Mouse (Mus musculus): Measurements from ENCODE around the gene Gm6034.
A peak's percentile ranks its signal among the peaks of the same experiment; 100 is the strongest.
"Not testable (repeated sequence)": the region's sequence is repeated elsewhere in the genome, so short reads cannot be mapped to it uniquely, and the experiment has no call there.

Gene Gm6034

DNA sequence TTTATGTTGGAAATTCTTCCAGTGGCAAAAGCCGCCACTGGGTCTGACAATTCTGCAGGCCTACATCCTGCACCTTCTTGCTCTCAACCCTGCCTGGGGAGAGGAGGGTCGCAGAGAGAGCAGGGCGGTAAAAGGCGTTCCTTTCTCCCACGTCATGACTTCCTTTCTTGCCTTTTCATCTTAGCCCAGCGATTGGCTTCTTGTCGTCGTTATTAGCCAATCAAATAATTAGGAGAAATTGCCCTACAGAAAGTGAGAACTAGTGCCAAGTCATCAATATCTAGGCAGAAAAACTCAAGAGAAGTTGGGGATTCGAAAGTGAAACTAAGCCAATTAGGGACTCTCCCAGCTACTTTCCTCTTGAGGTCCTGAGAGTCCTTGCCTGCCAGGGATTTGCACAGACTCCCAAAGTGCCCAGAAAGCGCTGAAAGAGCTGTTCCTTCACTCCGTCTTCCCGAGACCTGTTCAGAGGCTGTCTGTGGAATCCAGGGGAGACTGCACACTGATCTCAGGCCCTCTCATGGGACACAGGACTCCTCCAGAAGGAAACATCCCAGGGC is at the start of gene Gm6034, which contains the start of gene H2-T22:
Gm6034 (plus strand) TSS at position 352 of the 560 bp plus-strand sequence.
H2-T22 (minus strand) TSS at position 138 of the 560 bp plus-strand sequence.
- peak in 1 of 2 experiments; percentile 43 for DNase-seq (ENCODE audit: low spot score in 2 of 2)

DNA sequence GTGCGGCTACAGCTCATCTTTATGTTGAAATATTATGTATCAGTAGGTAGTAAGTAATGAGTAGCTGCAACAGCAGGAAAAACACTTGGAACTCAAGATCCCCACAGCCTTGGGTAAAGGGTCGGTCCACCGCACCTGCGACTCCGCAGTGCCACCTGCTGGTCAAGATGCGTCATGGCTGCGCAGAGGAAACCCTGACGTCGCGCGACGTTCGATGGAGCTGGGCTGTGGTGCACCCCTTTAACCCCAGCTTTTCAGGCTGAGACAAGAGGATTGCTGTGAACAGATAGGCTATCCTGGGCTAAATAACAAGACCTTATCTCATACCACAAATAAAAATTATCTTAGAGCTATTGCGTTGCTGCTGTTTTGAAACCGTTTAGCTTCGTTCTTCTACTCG is 49.1 kb upstream of the Gm6034 start:
- DNase-seq (ENCODE audit: low spot score in 2 of 2) = peak; percentile 66 to 76

DNA sequence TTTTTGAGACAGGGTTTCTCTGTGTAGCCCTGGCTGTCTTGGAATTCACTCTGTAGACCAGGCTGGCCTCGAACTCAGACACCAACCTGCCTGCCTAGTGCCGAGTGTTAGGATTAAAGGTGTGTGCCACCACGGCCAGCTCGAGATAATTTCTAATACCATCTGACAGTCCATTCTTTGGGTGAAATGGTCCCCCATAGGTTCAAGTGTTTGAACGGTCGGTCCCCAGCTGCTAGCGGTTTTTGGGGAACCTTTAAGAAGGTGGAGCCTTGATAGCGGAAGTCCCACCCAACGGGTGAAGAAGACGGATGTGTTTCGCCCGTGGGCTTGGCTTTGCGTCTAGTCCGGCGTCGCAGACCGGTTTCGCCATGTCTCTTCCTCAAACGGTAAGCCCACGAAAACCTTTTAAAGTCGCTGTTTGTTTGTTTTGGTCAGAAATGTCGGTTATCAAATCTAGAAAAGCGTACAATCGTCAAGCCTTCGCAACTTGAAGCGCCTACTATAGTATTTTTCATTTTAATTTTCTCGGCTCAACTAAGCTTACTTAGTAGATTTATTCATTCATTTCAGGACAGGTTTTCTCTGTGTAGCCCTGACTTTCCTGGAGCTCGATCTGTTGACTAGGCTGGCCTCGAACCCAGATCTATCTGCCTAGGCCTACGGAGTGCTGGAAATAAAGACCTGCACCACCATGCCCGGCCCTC is 48.4 kb upstream of the Gm6034 start:
- DNase-seq (ENCODE audit: low spot score in 2 of 2) = peak in 1 of 2 experiments; percentile 59

DNA sequence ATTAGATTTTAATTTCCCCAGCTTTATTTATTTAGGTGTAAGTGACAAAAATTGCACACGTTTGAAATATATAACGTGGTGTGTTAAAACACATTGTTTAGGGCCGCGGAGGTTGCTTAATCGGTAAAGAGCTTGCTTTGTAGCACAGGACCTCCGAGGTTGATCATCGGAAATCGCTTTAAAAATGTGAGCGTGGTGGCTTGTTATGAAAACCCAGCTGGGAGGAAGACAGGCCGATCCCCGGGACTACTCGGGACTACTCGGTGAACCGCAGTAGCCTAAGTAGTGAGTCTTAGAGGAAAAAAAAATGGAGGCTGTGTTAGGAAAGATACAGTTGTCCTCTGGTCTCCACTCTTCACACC is 47.9 kb upstream of the Gm6034 start:
- DNase-seq (ENCODE audit: low spot score in 2 of 2) = no peak

DNA sequence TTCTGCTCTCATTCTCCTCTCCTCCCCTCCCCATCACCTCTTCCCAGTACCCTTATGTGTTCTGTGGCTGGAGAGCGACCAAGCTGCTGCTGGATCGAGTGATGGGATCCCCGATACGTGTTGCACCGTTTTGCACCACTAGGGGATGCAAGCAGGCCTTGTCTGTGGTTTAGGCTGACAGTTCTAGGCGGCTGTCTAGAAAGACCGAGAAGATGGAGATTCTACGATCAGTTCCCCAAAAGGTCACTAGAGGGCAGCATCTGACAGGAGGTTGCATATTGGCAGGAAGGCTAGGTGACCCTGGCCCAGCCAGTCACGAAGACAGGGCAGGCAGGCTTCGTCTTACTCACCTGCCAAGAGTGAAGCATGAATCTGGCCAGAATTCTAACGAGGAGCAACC is 45.8 kb upstream of the Gm6034 start:
- peak; percentile 91 to 98 for DNase-seq (ENCODE audit: low spot score in 2 of 2)

DNA sequence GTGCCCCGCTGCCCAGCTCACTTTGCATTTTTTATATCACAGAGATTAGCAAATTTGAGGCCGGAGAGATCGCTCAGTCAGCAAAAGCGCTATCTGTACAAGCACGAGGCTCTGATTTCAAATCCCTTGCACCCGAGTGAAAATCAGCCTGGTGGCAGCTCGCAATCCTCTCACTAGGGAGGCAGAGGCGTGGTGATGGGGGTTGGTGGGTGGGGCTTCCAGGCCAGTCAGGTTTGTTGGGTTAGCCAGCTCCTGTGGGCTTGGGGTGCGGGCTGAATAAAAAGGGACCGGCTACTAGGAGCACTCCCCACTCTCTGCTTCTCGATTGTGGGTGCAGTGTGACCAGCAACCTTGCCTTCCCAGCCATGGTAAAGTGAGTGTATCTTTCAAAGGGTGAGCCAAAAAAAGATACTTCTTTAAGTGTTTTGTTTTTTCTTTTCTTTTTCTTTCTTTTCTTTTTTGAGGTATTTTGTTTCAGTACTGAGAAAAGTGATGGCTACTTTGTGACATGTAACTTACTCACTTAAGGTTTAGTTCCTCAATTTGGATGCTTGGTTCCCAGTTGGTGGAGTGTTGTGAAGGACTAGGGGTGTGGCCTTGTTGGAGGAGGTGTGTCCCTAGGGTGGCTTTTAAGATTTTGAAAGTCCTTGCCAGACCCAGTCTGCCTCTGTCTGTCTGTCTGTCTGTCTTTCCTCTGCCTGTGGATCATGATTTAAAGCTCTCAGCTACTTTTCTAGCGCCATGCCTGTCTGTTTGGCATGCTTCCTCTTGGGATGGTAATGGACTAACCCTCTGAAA is 44.8 kb upstream of the Gm6034 start:
- DNase-seq (ENCODE audit: low spot score in 2 of 2) = no peak

DNA sequence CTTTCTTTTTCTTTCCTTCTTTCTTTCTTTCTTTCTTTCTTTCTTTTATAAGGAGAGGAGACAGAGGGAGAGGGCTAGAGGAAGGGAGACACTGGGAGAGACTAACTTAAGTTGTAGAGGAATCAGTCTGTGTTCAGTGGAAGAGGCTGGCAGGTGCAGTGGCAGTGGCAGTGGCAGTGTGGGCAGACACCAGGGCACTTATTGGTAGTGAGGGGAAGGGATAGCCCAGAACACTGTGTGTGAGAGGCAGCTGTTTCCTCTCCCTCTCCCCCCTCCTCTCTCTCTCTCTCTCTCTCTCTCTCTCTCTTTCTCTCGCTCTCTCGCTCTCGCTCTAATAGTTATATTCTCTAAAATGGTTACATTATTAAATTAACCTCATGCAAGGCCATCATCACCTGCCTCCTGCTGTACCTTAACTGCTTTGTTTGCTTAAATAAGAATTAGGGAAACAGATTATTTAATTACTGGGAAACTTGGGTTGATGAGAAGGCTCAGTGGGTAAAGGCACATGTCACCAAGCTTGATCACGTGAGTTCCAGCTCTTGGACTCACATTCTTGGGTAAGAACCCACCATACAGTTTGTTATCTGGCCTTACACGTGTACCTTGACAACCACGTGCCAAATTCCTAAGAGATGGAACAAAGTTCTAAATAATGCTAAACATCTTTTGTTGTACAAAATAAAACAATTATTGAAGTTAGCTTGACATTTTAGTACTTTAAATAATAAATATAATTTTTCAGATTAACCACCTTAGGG is 44.0 kb upstream of the Gm6034 start:
- no peak for DNase-seq (ENCODE audit: low spot score in 2 of 2)

DNA sequence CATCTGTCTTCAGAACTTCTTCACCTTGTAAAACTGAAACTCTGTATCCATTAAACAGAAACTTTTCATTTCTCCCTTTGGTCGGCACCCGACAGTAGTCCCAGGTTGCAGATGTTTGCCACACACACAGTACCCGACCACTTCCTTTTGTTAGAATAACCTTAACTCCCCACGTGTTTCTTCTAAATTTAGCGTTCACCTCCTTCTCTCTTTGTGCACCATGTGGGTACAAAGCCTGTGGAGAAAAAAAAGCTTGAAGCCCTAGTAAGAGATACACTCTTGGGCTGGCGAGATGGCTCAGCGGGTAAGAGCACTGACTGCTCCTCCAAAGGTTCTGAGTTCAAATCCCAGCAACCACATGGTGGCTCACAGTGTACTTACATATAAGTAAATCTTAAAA is 43.4 kb upstream of the Gm6034 start:
- DNase-seq (ENCODE audit: low spot score in 2 of 2) = no peak

DNA sequence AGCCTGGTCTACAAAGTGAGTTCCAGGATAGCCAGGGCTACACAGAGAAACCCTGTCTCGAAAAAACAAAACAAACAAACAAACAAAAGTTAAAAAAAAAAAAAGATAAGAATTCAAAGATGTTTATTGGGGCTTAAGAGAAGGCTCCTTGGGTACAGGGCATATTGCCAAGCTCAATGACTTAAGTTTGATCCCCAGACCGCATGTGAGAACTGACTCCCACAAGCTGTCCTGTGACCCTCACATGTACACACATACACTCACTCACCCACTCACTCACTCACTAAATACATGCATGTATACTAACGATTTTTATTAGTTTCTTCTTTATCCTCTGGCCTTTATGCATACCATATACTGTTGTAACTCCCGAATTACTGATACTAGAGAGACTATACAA is 42.4 kb upstream of the Gm6034 start:
- no peak for DNase-seq (ENCODE audit: low spot score in 2 of 2)

DNA sequence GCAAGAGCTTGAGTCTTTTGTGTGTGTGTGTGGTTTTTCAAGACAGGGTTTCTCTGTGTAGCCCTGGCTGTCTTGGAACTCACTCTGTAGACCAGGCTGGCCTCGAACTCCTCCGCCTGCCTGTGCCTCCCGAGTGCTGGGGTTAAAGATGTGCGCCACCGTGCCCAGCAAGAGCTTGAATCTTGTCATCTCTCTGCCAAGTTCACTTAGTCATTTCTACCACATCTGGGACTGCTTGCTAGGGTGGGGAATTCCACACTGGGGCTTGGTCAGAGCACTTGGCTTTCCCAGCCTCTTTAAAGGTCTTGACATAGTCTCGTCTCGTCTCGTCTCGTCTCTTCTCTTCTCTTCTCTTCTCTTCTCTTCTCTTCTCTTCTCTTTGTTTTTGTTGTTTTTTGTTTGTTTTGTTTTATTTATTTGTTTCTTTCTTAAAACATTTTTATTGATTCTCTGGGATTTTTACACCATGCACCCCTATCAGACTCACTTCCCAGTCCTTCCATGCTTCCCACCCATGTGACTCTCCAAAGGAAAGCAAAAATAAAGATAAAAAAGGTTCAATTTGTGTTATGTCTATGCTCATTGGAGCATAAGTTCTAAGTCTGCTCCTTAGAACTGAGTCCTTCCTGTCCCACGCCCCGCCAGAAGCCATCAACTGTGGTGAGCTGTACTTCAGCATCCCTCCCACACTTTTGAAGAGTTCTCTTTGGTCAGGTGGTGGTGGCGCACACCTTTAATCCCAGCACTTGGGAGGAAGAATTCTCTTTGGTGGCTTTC is 41.5 kb upstream of the Gm6034 start:
- no peak for DNase-seq (ENCODE audit: low spot score in 2 of 2)

DNA sequence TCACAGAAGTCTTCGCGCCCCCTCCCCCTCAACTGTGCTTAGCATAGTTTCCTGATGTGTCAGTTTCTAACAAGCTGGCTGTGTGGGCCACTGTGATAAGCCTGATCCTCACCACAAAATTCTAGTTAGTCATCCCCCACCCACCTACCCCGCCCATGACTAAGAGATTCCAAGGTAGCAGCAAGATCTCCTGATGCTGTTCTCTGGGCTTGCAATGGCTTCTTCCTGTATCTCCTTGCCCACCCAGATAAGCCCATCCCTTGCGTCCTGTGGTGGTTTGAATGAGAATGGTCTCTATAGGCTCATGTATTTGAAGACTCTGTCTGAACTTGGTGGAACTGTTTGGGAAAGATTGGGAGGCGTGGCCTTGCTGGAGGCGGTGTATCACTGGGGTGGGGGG is 40.8 kb upstream of the Gm6034 start:
- no peak for DNase-seq (ENCODE audit: low spot score in 2 of 2)

DNA sequence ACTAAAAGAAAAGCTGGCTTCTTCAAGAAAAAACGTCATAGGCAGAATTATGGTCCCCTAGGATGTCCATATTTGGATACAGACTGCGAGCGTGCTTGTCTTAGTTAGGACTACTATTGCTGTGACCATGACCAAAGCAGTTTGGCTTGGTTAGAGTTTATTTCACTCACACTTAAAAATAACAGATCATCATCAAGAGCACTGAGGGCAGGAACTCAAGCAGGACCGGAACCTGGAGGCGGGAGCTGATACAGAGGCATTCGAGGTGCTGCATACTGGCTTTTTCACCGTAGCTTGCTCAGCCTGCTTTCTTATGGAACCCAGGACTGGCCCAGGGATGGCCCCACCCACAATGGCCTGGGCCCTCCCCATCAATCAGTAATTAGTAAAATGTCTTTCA is 39.4 kb upstream of the Gm6034 start:
- DNase-seq (ENCODE audit: low spot score in 2 of 2) = no peak

DNA sequence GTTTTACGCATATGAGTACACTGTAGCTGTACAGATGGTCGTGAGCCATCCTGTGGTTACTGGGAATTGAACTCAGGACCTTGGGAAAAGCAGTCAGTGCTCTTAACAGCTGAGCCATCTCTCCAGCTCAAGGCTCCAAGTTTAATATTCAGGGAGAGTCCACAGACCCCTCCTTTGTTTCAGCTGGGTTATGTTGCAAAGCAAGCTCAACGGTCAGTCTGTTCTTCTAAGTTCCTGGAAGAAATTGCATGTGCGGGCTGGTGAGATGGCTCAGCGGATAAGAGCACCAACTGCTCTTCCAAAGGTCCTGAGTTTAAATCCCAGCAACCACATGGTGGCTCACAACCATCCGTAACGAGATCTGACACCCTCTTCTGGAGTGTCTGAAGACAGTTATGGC is 38.4 kb upstream of the Gm6034 start:
- DNase-seq (ENCODE audit: low spot score in 2 of 2) = not testable (repeated sequence)

DNA sequence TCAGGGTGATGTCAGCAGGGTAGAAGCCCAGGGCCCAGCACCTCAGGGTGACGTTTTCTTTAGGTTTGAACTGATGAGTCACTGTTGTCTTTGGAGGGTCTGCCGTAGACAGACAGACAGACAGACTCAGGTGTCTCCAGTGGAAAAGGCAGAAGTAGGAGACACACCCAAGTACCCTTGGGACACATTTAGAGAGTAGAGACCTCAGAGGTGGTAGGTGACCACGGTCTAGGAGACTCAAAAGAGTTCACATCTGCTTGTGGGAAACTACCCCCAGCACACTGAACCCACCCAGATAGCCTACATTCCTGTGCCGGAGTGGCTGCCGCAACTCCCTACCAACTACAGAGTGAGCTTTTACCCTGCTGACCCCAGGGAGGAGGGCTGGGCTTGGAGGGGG is 27.8 kb upstream of the Gm6034 start:
- DNase-seq (ENCODE audit: low spot score in 2 of 2) = no peak

DNA sequence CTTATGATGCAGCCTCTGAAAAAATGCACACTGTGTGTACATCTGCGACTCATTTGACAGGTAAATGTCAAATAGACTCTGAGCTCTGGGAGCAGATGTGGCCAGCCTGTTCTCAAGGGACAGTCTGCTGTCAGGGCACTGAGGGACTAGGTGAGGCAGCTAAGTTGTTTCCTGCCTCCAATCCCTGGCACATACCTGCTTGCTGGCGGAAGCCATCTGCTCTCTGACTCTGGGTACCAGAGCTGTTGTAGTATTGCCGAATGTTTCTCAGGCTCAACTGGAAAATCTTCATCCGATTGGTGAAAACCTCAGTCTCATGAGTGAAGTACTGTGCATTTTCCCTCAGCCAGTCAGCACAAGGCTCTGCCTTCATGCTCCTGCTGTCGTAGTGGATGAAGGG is 25.7 kb upstream of the Gm6034 start:
- DNase-seq (ENCODE audit: low spot score in 2 of 2) = no peak

DNA sequence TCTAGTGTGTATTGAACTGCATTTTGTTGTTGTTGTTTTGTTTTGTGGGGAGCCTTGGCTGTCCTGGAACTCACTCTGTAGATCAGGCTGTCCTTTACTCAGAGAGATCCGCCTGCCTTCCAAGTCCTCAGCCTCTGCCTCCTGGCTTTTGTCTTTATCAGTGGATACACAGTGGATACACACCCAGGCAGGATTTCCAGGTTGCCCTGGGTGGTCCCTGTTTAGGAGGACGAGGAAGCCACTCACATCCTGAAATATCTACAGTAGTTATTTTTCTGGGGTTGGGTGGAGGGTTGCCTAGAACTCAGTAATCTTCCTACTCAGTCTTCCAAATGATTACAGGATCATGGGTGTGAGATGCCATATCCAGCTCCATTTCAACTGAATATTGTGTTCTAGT is 23.8 kb upstream of the Gm6034 start:
- no peak for DNase-seq (ENCODE audit: low spot score in 2 of 2)

DNA sequence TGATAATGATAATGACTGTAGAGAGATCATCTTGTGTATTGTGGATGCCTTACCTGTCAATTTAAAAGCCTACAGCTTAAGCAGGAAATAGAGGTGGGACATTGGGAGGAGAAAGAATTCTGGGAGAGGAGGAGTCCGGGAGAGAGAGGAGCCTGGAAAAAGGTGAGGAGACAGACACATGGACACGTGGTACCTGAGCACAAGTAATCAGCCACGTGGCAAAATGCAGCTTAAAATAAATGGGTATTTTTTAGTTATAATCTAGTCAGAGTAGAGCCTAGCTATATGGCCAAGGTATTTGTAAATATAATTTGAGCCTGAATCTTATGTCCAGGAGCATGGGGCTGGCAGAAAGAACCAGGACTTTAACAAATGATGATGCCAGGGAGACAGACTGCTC is 23.2 kb upstream of the Gm6034 start:
- no peak for DNase-seq (ENCODE audit: low spot score in 2 of 2)

DNA sequence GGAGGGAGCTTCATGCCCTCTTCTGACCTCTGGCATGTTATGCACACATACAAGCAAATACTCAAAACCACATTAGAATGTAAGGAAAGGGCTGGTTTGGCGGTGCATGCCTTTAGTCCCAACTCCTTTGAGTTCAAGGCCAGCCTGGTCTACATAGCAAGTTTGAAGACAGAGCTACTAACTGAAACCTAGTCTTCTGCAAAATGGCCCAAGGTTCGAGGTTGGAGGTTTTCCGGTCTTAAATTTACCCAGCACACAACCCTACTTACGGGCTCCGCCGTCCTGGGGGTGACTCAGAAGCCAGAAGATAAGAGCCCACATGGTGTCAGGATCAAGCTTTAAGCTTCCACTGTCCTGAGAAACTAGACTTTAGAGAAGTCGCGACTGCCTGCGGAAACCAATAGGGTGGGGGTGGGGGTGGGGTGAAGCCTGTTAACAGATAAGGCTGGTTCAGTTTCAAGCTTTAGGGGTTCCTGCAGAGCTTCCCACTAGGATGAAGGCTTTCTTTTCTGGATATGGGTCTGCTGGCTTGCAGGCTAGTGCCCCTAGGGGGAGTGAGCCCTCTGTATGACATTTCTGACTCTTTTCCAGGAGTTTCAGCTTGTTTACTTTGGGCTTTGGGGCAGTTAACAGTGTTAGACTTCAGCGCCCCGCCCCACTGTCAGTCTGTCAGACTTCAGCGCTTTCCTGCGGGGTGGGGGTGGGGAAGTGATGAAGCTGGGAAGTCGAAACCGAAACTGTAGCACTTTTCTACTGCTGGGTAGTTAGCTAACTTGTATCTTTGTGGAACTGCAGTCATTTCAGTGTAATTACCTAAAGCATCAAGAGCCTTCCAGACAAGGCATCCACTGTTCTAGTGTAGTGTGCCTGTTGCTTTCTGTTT is 22.3 kb upstream of the Gm6034 start, which contains the start of gene H2-T24:
H2-T24 (minus strand) TSS at position 370 of the 883 bp plus-strand sequence.
- DNase-seq (ENCODE audit: low spot score in 2 of 2) = no peak

DNA sequence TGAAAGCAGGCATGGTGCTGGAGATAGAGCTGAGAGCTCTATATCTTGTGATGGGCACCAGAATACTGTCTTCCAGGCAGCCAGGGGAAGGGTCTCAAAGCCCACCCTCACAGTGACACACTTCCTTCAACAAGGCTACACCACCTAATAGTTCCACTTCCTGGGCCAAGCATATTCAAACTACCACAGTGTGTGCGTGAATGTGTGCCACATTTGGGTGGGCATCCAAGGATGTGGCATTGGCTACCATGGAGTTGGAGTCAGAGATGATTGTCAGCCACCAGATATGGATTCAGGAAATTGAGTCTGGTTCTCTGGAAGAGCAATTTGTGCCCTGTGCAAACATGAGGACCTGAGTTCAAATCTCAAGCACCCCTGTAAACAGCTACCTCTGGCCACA is 21.5 kb upstream of the Gm6034 start:
- DNase-seq (ENCODE audit: low spot score in 2 of 2) = no peak

DNA sequence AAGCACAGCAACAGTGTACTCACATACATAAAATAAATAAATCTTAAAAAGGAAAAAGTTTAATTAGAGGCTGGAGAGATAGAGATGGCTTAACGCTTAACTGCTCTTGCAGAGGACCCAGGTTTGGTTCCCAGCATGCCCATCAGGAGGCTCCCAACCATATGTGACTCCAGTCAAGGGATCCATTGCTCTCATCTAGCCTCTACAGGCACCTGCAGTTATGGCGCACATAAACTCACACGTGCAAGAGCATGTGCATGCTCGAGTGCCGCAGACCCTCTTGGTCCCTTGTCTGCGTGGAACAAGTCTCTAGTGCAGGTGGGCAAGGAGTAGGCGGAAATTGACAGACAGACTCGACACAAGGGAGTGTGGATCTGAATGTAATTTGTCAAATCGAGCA is 20.7 kb upstream of the Gm6034 start:
- DNase-seq (ENCODE audit: low spot score in 2 of 2) = no peak

Data from cerebellum, postnatal 4 days (tissue).